16 mouse cellular contexts compared by ENCODE assay signal in genomic region chr15:34741488-34741887, GRCm38 (mm10).
"Had no signal": no experiment of that assay in that cellular context is flagged by ENCODE, and none has a peak within 500 bp of the region (broad histone marks: within the 10 kb centered on the region; RNA-seq: fewer than 3 reads in every experiment).

No protein-coding gene starts in this region.

- DNase-seq: kidney, adult 18-20 months; kidney, postnatal 10 days; kidney, postnatal 4 days; left cerebral cortex, postnatal 4 days; lung, adult 2 months; lung, postnatal 36 days; midbrain, embryonic 14.5 days; thymus, adult 2 months; thymus, postnatal 25 days had no signal

- H3K4me1 ChIP-seq: intestine, embryonic 15.5 days; liver, embryonic 15.5 days; midbrain, embryonic 10.5 days; neural tube, embryonic 12.5 days; stomach, embryonic 15.5 days had no signal

- H3K27me3 ChIP-seq: intestine, embryonic 15.5 days; liver, embryonic 15.5 days; neural tube, embryonic 12.5 days; stomach, embryonic 15.5 days had no signal

- H3K36me3 ChIP-seq: intestine, embryonic 15.5 days; liver, embryonic 15.5 days; midbrain, embryonic 10.5 days; neural tube, embryonic 12.5 days; stomach, embryonic 15.5 days had no signal

- ATAC-seq: intestine, embryonic 15.5 days had no signal

- H3K9me3 ChIP-seq: intestine, embryonic 15.5 days; liver, embryonic 15.5 days; midbrain, embryonic 10.5 days; neural tube, embryonic 12.5 days; stomach, embryonic 15.5 days had no signal

- H3K4me2 ChIP-seq: intestine, embryonic 15.5 days; liver, embryonic 11.5 days; liver, embryonic 15.5 days; neural tube, embryonic 12.5 days; stomach, embryonic 15.5 days had no signal

- H3K27ac ChIP-seq: intestine, embryonic 15.5 days; layer of hippocampus, adult 2 months; liver, embryonic 15.5 days; midbrain, embryonic 10.5 days; neural tube, embryonic 12.5 days; stomach, embryonic 15.5 days had no signal

- H3K9ac ChIP-seq: intestine, embryonic 15.5 days; liver, embryonic 15.5 days; neural tube, embryonic 12.5 days; stomach, embryonic 15.5 days had no signal

- H3K4me3 ChIP-seq: intestine, embryonic 15.5 days; layer of hippocampus, adult 2 months; liver, embryonic 15.5 days; midbrain, embryonic 10.5 days; neural tube, embryonic 12.5 days; stomach, embryonic 15.5 days had no signal
